Mouse (Mus musculus) lung, postnatal 0 days (tissue): ENCODE results near the gene Glrx.

Experiments used
- CTCF ChIP-seq: IDR thresholded peaks from 2 replicates; pipeline ENCODE4 v1.5.1; 2016; ENCODE audit warnings: antibody characterized with exemption, mild to moderate bottlenecking
- EP300 ChIP-seq: IDR thresholded peaks from 2 replicates; pipeline ENCODE4 v1.6.1; 2016; ENCODE audit warnings: antibody characterized with exemption, mild to moderate bottlenecking, control low read depth

DNA sequence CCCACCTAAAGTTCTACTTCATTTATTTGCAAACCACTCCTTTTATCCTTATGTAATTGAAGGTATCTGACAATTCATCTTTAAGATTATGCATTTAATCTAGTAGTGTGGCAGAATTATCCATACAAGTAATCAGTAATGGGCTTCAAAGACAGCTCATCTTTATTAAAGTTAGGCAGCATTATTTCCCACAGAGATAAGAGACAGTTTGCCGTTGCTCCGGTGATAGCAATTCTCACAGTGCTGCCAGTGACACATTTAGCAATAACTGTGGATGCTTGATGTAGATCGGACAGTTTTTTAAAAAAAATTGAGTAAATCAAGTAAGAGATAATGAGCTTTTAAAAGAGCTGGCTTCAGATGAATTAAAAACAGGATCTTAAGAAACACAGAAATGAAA lies 52.6 kb downstream of the Glrx start:
- no peak for TF ChIP-seq CTCF
- no peak for TF ChIP-seq EP300
